Mouse (Mus musculus): Measurements from ENCODE around the gene Lipc.

The Lipc gene

DNA sequence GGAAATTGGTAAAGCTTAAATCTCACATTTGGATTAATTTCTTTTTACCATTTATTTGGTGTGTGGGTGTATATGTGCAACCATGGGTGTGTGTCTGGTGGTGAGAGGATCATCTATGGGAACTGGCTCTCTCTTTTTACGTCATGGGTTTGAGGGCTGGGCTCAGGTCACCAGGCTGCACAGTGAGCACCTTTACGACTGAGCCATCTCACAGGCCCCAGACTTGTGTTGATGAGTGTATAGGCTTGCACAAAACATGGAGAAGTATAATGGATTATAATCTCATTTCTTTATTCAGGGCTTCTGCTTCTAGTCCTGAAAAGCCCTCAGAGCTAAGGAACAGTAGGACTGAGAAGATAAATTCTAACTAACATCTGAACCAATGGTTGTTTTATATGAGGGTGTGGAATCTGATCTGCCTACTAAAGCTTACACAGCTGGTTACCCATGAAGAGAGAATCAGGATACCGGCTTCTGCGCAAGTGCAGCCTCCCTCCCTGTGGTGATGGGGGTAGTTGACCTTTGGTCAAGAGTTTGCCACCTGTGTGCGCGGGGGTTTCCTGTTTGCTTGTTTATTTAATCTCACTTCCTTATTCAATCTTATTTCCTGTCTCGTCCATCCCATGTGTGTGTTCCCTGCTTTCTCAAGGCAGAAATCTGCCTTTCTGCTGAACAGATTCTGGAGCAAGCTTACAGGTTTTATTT lies 122.1 kb downstream of the Lipc start:
- in situ Hi-C loops (cut with MboI, MseI): no loop called here

DNA sequence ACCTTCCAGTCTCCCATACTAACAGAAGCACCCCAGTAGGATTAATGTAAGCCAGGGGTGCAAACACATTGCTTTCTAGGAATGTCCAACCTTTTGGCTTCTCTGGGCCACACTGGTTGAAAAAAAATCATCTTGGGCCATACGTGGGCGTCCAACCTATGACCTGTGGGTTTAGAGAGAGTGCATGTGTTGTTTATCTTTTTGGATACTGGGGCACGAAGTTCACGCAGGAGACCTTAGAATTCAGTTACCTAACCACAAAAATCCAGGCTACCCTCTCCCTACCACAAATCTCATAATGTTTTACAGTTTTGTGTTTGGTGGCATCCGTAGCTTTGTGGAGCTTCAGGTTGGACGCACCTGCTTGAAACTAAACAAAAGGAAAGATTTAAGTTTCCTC lies 124.1 kb downstream of the Lipc start:
- in situ Hi-C loops (cut with MboI, MseI): no loop called here

DNA sequence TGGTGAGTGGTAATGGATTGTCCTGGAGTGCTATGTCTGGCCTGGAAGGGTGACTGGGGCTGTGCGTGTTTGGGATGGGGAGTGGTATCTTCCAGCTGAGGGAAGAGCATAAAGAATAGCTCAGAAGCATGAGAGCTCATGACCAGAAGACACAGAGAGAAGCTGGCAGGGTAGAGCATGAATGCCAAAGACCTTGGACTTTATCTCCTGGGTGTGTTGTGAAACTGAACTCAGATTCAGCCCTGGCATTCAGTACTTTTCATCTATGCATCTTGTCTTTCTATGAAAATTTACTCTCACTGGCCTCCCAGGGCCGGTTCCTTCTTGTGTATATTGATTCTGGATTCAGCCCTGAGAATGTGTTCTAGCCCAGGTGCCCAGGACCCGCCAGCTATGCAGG lies 127.9 kb downstream of the Lipc start:
- in situ Hi-C loops (cut with MboI, MseI): no loop called here

DNA sequence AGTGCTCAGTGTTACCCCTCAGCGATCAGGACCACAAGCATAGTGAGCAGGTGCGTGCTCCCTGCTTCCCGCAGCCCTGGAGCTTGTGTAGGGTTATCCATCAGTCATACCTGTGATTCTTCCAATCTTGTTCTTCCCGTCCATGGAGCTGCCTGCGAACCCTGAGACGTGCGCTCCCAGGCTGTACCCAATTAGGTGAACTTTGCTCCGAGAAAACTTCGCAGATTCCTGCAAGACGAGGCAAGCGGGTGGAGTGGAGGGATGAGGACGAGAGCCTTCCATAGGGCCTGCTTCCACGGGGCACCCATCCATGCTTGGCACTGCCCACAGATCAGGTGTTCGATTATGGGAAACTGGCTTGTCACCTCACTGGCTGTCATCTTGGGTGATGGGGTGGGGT lies 133.3 kb downstream of the Lipc start:
- in situ Hi-C loops (cut with MboI, MseI): no loop called here

DNA sequence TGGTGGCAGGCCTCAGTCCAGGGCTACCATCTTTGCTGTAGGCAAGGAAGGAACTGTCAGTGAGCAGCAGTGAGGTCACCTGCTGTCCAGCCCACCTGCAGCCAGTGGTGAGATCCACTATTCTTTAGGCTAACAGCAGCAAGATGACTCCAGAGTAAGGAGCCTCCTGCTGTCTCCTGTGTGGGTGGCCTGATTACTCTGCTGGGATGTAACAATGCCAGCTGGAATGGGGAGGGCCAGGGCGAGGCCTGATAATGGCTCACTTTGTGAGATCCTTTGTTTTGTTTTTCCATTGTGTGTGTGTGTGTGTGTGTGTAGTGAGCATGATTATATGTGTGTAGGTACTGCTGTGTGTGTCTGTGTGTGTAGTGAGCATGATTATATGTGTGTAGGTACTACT lies 134.6 kb downstream of the Lipc start:
- in situ Hi-C loops (cut with MboI, MseI): no loop called here

DNA sequence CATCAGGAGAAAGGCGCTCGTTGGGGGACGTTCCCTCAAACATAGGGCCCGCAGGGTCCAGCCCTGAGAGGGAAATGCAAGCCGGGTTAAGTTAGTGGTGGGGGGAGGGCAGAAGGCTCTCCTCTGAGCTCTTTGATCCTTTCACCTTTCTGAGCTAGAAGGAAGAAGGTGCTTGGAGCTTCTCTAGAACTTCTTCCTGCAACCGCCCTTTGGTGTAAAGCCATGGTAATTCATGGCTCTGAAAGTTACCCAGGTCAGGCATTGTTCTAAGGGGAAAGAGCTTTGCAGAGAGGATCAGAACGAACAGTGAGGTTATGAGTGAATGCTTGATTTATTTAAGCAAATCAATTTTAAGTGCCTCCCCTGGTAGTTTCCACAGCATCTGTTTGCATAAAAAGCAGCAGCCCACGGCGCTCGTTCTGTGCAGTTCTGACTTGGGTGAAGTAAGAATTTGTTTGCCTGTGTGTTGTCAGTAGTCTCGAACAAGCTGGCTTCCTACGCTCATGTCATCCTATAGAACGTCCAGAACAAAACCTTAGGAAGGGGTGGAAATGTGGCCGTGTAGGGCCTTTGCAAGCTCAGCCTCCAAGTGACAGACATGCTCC lies 135.2 kb downstream of the Lipc start:
- in situ Hi-C loops (cut with MboI, MseI): no loop called here

DNA sequence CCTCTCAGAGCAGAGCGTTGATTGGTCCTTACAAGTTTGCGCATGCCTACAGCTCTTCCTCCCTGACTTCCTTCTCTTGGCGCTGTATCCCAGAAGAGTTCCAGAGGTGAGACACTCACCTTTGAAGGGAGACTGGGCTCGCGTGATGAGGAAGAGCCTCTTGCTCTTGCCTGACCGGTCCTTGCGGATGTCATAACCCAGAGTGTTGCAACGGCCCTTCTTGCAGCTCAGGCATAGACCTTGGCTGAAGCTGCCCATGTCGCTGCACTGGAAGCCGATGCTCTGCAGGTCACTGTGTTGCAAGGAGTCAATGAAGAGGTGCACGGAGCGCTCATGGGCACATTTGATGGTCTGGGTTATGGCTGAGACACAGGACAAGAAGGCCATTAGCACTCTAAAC lies 139.5 kb downstream of the Lipc start:
- in situ Hi-C loops (cut with MboI, MseI): no loop called here

DNA sequence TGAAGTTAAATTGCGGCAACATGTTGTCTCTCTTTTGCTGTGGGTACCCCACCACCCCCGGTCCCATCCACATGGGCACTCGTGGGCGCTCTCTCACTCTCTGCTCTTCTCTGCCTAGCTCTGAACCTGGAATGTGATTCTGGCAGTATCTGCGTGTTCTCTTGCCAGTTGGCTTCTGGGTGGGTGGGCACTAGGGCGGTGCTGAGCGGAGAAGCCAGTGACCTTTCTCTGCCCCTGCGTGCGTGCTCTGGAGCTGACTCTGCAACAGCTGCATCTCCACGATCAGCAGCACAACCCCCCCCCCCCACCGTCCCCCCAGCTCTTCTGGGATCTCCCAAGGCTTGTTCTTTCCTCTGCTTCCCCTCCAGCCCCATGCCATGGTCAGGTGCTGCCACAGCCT lies 144.3 kb downstream of the Lipc start:
- in situ Hi-C loops (cut with MboI, MseI): no loop called here

DNA sequence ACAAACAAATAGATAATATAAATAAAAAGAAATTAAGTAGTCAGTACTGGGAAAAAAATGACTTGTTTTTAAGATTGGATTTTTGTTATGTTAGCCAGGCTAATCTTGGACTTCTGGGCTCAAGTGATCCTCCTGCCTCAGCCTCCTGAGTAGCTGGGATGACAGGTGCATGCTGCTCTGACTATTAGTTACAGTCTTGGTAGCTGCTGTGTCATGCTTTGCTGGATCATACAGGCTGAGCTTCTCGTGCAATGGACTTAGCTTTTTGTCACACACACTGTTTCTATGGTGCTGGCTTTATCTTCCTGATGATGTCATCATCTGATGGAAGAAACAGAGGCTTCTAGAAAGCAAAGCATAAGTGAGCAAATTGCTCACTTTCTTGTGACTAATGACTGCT lies 146.0 kb downstream of the Lipc start:
- in situ Hi-C loops (cut with MboI, MseI): no loop called here

DNA sequence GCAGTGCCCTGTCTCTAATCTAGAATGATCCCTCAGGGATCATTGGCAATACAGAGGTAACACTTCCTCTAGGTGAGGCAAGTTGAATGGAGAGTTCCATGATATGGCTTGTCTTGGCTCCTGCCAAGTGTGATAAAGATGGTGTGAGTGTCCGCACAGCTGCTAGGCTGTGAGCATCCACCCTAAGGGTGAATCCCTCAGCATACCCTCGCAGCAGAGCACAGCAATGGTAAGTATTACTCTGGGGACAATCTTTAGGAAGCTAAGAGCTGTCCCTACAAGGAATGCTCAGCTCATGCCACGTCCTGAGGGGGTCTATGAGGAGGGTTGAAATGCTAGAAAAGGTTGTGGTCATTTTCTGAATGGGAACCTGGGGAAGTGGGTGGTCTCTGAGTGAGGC lies 149.2 kb downstream of the Lipc start:
- in situ Hi-C loops (cut with MboI, MseI): no loop called here

DNA sequence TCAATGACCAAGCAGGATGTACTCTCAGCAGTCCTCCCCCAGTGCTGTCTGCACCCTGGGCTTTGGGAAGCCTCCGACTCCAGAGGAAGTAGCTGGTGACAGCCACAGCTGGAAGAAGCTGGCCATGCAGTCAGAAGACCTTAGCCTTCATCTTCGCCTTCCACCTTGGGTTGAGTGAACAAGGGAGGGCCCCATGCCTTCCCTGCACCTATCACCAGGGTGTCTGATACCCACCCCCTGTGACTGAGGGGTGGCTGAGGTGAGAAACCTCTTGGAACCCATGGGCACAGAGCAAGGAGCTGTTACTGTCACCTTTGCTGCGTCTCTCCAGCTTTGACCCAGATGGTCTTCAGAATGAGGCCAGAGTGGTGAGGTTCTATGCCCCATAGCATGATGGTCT lies 150.3 kb downstream of the Lipc start:
- in situ Hi-C loops (cut with MboI, MseI): no loop called here

DNA sequence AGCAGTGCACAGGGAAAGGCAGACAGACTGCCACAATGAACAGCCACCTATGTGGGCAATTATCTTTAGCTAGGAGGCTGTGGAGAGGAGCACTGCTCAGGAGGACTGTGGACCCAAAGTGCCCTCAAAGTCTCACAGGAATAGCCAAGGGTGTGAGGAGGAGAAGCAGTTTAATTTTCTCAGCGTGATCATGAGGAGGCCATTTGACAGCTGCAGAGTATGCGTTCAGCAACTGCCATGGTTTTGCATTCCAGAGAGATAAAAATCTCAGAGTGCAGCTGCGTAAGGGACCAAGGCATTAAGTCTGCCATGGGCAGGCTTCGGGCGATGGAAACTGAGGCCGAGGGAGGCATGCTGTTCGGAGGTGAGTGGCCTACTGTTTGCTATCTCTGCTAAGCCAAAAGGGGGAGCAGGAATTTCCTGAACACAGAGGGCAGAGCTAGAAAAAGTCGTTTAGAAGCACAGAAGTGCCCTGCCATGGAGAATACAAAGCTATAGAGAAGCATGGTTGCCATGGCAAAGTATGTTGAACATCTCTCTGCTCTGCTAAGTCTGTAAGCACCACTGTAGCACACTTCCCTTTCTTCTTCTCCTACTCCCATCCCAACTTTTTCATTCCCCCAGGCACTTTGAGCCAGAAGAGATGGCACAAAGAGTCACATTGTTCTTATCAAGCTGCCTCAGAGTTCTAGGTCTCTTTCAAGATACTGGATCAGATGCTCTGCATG lies 151.3 kb downstream of the Lipc start:
- in situ Hi-C loops (cut with MboI, MseI): no loop called here

DNA sequence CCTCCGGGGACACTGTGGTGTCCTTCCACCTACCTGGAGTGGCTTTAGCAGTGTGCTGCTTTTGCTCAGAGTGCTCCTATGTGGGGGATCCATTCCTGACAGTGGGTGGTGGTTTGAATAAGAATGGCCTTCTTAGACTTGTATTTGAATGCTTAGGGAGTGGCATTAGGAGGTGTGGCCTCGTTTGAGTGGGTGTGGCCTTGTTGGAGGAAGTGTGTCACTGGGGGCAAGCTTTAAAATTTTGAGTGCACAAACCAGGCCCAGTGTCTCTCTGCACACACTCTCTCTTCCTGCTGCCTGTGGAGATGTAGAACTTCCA lies 156.6 kb downstream of the Lipc start:
- in situ Hi-C loops (cut with MboI, MseI): no loop called here

DNA sequence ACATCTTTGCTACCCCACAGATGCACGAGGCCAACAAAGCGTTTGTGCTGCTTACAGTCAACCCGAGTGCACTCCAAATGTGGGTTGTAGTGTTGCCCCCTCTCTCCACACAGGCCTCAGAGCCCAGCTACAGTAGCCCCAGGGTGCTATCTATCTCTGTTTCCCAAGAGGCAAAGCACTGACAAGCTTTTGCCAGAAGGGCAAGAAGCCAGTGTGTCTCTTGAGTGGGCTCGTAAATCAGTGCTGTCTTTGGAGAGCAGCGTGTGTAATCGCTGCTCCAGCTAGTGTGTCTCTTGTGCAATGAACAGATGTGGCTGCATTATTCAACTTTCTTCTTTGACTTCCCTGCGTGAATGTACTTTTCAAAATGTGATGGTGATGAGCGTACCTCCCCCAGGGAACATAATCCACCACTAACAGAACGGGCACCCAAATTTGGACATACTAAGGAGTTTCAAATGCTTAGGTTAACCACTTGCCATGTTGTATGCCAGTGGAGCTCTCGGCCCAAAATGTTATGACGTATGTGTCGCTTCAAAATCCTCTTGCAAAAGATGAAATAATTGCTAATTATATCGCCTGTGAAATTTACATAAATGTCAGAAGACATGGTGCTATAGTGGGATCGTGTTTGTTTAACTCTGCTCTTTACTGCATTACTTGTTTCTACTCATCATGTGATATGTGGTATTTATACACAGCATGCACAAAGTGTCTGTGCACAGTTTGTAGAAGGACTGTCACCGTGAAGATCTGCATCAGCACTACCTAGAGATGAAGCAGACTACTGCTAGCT lies 157.2 kb downstream of the Lipc start:
- in situ Hi-C loops (cut with MboI, MseI): no loop called here

DNA sequence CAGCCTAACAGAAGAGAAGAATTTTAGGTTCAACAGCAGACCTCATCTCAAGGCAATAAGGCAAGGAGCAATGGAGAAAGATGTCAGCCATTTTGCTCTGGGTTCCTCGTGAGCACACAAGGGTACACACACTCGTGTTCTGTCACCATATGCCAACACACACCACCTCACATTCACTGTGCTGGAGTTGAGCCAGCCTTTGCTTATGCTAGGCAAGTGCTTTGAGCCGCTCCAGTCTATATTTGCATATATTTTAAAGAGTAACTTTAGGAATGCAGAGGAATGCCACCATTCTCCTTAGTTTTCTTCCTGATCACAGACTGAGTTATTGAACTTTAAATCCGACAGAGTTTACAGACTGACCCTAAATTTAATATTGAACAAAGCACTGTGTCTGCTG lies 161.4 kb downstream of the Lipc start:
- in situ Hi-C loops (cut with MboI, MseI): no loop called here

DNA sequence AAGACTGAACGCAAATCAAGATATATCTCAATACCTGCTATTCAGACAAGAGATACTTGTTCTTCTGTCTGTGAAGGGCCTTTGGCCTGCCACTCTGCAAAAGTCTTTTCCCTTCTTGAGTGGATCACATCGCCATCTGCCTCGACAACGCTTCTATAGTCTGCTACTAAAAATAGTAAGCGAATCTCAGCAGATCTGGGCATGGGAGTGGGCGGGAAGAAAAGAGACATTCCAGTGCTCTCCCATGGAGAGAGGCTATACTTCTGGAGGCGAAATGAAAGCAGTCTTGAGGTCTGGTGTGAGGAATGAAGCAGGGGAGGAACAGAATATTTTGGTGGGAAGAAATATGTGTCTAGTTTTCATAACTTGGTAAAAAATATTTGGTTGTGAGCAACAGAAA lies 163.3 kb downstream of the Lipc start:
- in situ Hi-C loops (cut with MboI, MseI): loop anchor here in 1 of 2 experiments (5.0 kb wide), 1 partner anchor 309 kb away; no protein-coding TSS in a partner anchor

DNA sequence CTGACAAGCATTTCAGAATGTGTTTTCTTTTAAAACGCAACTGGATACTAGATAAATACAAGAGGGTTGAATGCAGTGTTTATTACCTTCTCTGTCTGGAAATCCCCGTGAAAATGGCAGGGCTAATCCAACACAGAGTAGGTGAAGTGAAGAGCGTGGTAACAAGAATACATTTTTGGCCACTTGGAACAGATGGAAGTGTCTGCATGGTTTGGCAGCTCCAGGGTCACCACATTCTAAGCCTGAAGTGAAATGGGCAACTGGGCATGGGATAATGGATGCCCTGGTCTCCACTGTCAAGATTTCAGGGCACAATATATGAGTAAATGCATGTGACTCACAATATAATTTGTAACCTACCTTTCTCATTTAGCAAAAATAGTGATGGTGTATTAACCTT lies 169.8 kb downstream of the Lipc start:
- in situ Hi-C loops (cut with MboI, MseI): no loop called here

DNA sequence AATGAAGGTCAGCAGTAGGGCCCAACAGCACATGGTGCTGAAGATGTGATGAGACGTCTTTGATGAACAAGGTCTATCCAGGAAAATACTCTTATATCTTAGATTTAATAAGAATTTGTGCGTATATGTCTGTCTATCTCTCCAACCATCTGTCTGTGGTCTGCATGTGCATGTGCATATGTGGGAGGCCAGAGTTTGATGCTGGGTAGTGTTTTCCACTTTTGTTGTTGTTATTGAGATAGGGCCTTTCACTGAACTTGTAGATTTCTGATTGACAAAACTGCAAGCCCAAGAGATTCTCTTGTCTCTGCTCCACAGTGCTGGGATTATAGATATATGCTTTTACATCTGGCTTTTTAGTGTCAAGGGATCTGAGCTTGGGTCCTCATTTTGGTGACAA lies 176.5 kb downstream of the Lipc start:
- in situ Hi-C loops (cut with MboI, MseI): loop anchor here in 1 of 2 experiments (10.0 kb wide), 1 partner anchor 1979 kb away; no protein-coding TSS in a partner anchor

DNA sequence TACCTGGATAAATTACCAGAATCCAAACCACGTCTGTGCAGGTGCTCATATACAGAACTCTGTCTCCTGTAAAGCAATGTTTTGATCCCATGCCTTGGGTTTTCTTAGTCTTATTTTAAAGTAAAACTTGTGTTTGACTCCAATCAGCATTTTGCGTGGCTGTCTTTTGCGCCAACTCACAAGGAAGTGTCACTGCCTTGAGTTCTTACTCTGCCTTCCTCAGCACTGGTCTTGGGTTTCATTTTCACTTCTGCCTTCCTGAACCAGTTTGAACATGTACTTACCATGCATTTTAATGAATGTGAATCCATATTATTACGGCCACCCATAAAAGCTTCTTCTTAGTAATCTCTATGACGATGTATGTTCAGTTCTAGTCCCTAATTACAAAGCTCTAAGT lies 191.1 kb downstream of the Lipc start:
- in situ Hi-C loops (cut with MboI, MseI): no loop called here

DNA sequence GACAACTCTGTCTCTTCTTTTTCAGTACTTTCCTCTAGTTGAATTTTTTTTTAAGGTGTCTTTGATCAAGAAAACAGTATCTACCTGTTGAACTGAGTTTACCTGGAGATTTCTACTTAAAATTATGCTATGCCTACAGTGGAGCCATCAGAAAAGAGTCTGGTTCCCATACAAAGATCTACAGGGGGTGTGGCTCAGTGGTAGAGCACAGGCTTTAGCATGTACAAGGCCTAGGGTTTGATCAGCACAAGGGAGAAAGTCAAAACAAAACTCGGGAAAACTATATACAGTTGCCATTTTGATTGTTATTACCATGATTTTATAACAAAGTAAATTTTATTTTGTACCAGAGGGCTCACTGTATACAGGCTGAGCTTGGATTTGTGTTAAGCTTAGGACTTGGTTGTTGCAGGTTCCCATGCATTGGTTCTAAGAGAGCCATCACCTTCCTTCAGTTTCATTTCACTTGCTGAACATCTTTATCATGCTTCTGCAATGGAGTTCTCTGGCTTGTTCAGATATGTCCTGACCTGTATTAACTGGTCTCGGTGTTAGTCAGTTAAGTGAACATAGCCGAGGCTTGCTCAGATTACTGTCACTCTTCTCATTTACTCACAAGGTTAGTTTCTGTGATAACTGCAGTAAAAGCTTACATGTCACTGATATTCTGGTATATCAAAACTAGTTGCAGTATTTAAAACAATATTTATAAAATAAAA lies 200.4 kb downstream of the Lipc start:
- in situ Hi-C loops (cut with MboI, MseI): no loop called here

Data from T-helper 17 cell (primary cell).